Mouse (Mus musculus) left cerebral cortex, postnatal 14 days (tissue): ENCODE results near the gene Hsd3b2. TPM values are rescaled to one million over a fixed set of nuclear protein-coding genes. Genes with fewer than 3 reads are reported as not detected.
"Not testable (repeated sequence)": the region's sequence is repeated elsewhere in the genome, so short reads cannot be mapped to it uniquely, and the experiment has no call there.

Source experiments
- DNase-seq, 2 experiments: peaks; one replicate each; pipeline ENCODE4 v3.0.0; 2021 to 2022; ENCODE audit warnings: low spot score in 2 of 2, mixed read lengths in 1 of 2
- intact Hi-C: fragments of 180-260 bp; cut with DNase I; formaldehyde crosslinking; loops from one replicate; pipeline ENCODE4 v1.15.1; 2025
- long read RNA-seq, 2 experiments: library from polyadenylated mRNA; stranded (forward); transcript quantifications; one replicate each; pipeline ENCODE4 v2.0.0; 2021
- total RNA-seq, 2 experiments: library from RNA; stranded (reverse); gene quantifications; 2 replicates each; pipeline ENCODE4 v1.2.3; 2021

Hsd3b2 gene
- total RNA-seq: not detected
- long read RNA-seq, experiment 1: 0 reads
- long read RNA-seq, experiment 2: 0 reads

DNA sequence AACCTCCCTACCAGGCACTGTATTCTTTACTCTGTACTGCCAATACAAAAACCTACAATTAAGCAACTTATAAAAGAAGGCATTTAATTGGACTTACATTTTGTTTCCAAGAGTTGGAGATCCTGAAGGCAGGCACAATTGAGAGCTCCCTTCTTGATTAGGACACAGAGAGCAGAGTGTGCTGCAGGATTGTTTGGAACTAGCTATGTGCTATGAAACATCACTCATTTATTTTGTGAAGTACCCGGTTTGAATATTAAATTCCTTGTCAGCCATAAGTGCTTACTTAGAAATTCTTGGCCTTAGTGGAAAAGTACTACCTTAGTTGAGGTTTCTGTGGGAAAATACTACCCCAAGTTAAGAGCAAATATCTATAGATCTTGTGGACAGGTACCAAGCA lies at the start of gene Hsd3b2:
Hsd3b2 (minus strand) TSS at position 168 of the 400 bp plus-strand sequence.
- intact Hi-C loops: no loop called here
- no peak for DNase-seq

- intact Hi-C loops: no loop called here
- DNase-seq: no peak
Measured at GRCm38 (mm10) chr3:98764155-98764554, 39.8 kb upstream of the Hsd3b2 start.

GRCm38 (mm10) chr3:98756836-98757235 lies 32.5 kb upstream of the Hsd3b2 start:
- DNase-seq: no peak
- intact Hi-C loops: no loop called here

DNA sequence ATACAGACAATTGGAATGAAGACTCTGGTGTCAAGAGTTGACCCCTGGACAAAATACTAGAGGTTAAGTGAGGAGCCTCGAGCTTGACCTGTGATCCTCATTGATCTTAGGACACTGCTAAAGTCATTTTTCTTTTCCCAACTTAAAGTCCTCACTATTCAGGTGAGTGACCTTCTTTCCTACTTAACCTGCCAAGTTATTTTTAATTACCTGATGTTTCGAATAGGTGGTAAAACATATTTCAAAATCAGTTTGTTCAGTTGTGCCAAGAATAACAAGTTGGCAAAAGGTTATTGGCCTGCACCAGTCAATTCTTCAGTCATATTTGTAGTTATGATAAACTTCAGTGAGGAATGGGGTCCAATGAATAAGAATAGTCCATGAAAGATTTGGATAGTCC lies 27.8 kb upstream of the Hsd3b2 start:
- intact Hi-C loops: no loop called here
- no peak for DNase-seq

- DNase-seq, intact Hi-C loops: not testable (repeated sequence)
Measured at GRCm38 (mm10) chr3:98741043-98741442, 16.7 kb upstream of the Hsd3b2 start.

DNA sequence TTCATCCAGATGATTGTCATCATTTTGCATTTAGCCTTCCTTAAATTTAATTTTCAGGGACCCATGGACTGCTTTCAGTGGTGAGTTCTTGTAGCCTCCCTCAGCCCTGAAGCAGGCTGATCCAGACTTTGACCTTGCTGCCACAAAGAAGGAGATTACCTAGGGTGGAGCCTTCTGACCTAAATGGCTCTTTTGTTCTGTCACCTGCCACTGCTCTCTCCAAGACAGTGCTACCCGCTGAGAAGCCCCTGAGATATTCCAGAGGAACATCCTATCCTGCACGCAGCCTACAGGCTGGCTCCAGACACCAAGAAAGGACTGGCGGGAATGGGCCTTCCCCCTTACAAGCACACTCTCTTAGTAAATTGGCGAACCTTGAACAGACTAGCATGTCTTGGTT lies 10.0 kb upstream of the Hsd3b2 start:
- intact Hi-C loops: no loop called here

GRCm38 (mm10) chr3:98733724-98734123 lies 9.4 kb upstream of the Hsd3b2 start:
- intact Hi-C loops: no loop called here
- no peak for DNase-seq

More for the DNA sequence above, 10.0 kb upstream of the Hsd3b2 start:
- no peak for DNase-seq

DNA sequence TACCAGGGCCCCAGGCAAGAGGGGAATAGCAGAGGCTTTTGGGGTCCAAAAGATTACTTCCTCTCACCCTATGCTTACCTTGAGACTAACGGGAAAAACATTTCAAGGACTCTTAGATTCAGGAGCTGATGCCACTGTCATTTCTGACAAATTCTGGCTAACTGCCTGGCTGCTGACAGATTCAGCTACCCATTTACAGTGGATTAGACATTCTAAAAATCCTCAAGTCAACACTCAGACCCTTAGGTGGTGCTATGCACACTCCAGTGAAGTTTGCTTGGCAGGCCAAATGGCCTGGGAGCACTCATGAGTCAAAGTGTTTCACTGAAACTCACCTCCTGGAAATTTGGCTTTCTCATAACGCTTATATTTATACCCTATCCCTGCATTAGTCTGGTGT lies 1.9 kb upstream of the Hsd3b2 start:
- intact Hi-C loops: no loop called here
- DNase-seq: no peak

GRCm38 (mm10) chr3:98720740-98721139 lies 3.6 kb downstream of the Hsd3b2 start:
- intact Hi-C loops: no loop called here
- DNase-seq: no peak

DNA sequence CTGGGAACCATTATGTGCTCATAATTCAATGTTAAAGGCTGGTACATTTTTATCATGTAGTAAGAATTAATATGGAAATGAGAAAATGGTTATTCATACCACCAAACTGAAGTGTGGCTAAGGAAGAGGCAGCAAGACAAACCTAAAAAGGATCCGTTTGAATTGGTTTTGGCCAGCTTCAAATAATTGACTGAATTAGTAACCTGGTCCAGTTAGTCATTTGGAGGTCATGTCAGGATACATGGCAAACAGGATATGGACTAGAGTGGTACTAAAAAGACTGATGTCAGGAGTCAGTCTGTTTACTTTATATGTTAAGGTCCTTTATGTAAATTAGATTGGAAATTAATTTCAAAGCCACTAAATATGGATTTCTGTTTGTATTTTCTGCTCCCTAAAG lies 41.9 kb downstream of the Hsd3b2 start:
- intact Hi-C loops: no loop called here
- no peak for DNase-seq

GRCm38 (mm10) chr3:98680786-98681185 lies 43.6 kb downstream of the Hsd3b2 start:
- intact Hi-C loops: no loop called here
- DNase-seq: no peak

Other genes with a start within 250 kb of the Hsd3b2 start
- not detected for gene Hsd3b4, start 214.0 kb downstream of the Hsd3b2 start, total RNA-seq
- not detected for gene Gm10681, start 135.7 kb downstream of the Hsd3b2 start, total RNA-seq
- gene Hsd3b5, start 94.3 kb downstream of the Hsd3b2 start, total RNA-seq: not detected
- gene Hsd3b3, start 38.6 kb upstream of the Hsd3b2 start, total RNA-seq: not detected
- gene Hsd3b6, start 89.9 kb upstream of the Hsd3b2 start, total RNA-seq: not detected
- not detected for gene Hsd3b1, start 135.3 kb upstream of the Hsd3b2 start, total RNA-seq
- not detected for gene Hao2, start 168.7 kb upstream of the Hsd3b2 start, total RNA-seq